Mouse (Mus musculus): ENCODE measurements around the gene Coil.

The Coil gene

GRCm38 (mm10) chr11:88973776-88974701 lies 4.0 kb downstream of the Coil start:
- in situ Hi-C loops (cut with MboI, MseI) = no loop called here

- in situ Hi-C loops (cut with MboI, MseI) = no loop called here
Observed at GRCm38 (mm10) chr11:88976320-88976719, 6.3 kb downstream of the Coil start.

GRCm38 (mm10) chr11:88977188-88977587 lies 7.1 kb downstream of the Coil start:
- in situ Hi-C loops (cut with MboI, MseI) = no loop called here

- in situ Hi-C loops (cut with MboI, MseI) = no loop called here
Observed at GRCm38 (mm10) chr11:88981337-88981736, 11.3 kb downstream of the Coil start.

GRCm38 (mm10) chr11:88986616-88987015 lies 16.6 kb downstream of the Coil start:
- in situ Hi-C loops (cut with MboI, MseI) = no loop called here

- in situ Hi-C loops (cut with MboI, MseI) = no loop called here
Observed at GRCm38 (mm10) chr11:88988956-88989355, 18.9 kb downstream of the Coil start.

- in situ Hi-C loops (cut with MboI, MseI) = no loop called here
Observed at GRCm38 (mm10) chr11:88989530-88989929, 19.5 kb downstream of the Coil start.

GRCm38 (mm10) chr11:88993186-88993585 lies 23.1 kb downstream of the Coil start:
- in situ Hi-C loops (cut with MboI, MseI) = loop anchor here in 1 of 2 experiments (5.0 kb wide), 2 partner anchors 44 to 69 kb away; no protein-coding TSS in a partner anchor

GRCm38 (mm10) chr11:88993625-88994024 lies 23.6 kb downstream of the Coil start:
- in situ Hi-C loops (cut with MboI, MseI) = loop anchor here in 1 of 2 experiments (5.0 kb wide), 2 partner anchors 44 to 69 kb away; no protein-coding TSS in a partner anchor

GRCm38 (mm10) chr11:88994492-88994891 lies 24.4 kb downstream of the Coil start:
- in situ Hi-C loops (cut with MboI, MseI) = loop anchor here in 1 of 2 experiments (5.0 kb wide), 2 partner anchors 43 to 68 kb away; no protein-coding TSS in a partner anchor

GRCm38 (mm10) chr11:88995616-88996015 lies 25.6 kb downstream of the Coil start:
- in situ Hi-C loops (cut with MboI, MseI) = loop anchor here in 1 of 2 experiments (5.0 kb wide), 1 partner anchor 42 kb away; no protein-coding TSS in a partner anchor

GRCm38 (mm10) chr11:88996427-88996826 lies 26.4 kb downstream of the Coil start:
- in situ Hi-C loops (cut with MboI, MseI) = loop anchor here in 1 of 2 experiments (5.0 kb wide), 1 partner anchor 41 kb away; no protein-coding TSS in a partner anchor

GRCm38 (mm10) chr11:88997343-88997742 lies 27.3 kb downstream of the Coil start:
- in situ Hi-C loops (cut with MboI, MseI) = loop anchor here in 1 of 2 experiments (5.0 kb wide), 1 partner anchor 40 kb away; no protein-coding TSS in a partner anchor

- in situ Hi-C loops (cut with MboI, MseI) = loop anchor here in 1 of 2 experiments (5.0 kb wide), 1 partner anchor 39 kb away; no protein-coding TSS in a partner anchor
Observed at GRCm38 (mm10) chr11:88998406-88998805, 28.4 kb downstream of the Coil start.

GRCm38 (mm10) chr11:88998974-88999722 lies 29.1 kb downstream of the Coil start, which contains the start of gene Trim25:
Gene Trim25 (plus strand): TSS chr11:88999376.
- in situ Hi-C loops (cut with MboI, MseI) = loop anchor here in 1 of 2 experiments (5.0 kb wide), 1 partner anchor 38 kb away; no protein-coding TSS in a partner anchor

- in situ Hi-C loops (cut with MboI, MseI) = loop anchor here (5.0 to 10.0 kb wide), 3 partner anchors 37 to 1255 kb away; partner anchors contain the start of gene Nog (in 1 of the 2)
Observed at GRCm38 (mm10) chr11:88999723-89000526, 29.9 kb downstream of the Coil start.

- in situ Hi-C loops (cut with MboI, MseI) = loop anchor here (10.0 kb wide), 2 partner anchors 304 to 1254 kb away; partner anchors contain the start of gene Nog (in 1 of the 2)
Observed at GRCm38 (mm10) chr11:89000527-89000819, 30.4 kb downstream of the Coil start.

- in situ Hi-C loops (cut with MboI, MseI) = loop anchor here (10.0 kb wide), 2 partner anchors 303 to 1253 kb away; partner anchors contain the start of gene Nog (in 1 of the 2)
Observed at GRCm38 (mm10) chr11:89001569-89001968, 31.5 kb downstream of the Coil start.

- in situ Hi-C loops (cut with MboI, MseI) = loop anchor here (10.0 kb wide), 2 partner anchors 303 to 1253 kb away; partner anchors contain the start of gene Nog (in 1 of the 2)
Observed at GRCm38 (mm10) chr11:89002068-89002467, 32.0 kb downstream of the Coil start.

GRCm38 (mm10) chr11:89002621-89003020 lies 32.6 kb downstream of the Coil start:
- in situ Hi-C loops (cut with MboI, MseI) = loop anchor here (10.0 kb wide), 2 partner anchors 302 to 1252 kb away; partner anchors contain the start of gene Nog (in 1 of the 2)
